Mouse (Mus musculus): ENCODE measurements at regions not wholly inside any gene's neighbourhood (a gene's known extent, or its start where the extent isn't known, plus 50 kb on each side); places are given as distances from the start of the nearest gene placed in this dataset.
A peak's percentile ranks its signal among the peaks of the same experiment; 100 is the strongest.

DNA sequence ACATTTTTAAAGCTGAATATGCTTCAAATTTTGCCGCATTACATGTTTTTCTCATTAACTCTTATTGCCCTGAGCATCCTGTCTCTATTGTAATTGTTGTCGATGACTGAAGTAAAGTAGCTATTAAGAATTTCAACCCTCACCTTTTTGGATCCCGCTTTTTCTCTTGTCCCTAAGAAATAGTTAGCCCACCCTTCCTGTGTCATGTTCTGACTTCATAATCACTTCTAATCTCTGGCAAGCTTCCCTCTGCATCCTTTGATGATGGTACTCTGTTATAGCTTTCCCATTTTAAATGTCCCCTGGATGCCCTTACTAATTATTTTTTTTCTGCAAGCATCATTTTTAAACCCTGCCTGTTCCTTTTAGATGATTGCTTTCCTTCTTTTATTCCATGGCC, 191.3 kb downstream of the Cxxc4 start:
- 91% methylated on average over 3 of the region's 3 CpGs for WGBS
- ATAC-seq (ENCODE audit: low FRiP score, low read depth): no peak
- H3K4me2 ChIP-seq (replicated peaks): no peak overlapping the region
- no peaks in the 10 kb centered on the region for H3K4me1 ChIP-seq
- no peaks in the 10 kb centered on the region for H3K9me3 ChIP-seq
- H3K4me3 ChIP-seq: no peak overlapping the region
- H3K36me3 ChIP-seq: no peaks in the 10 kb centered on the region
- no peaks in the 10 kb centered on the region for H3K27me3 ChIP-seq
- no peak overlapping the region for H3K9ac ChIP-seq (replicated peaks)
- no peak overlapping the region for H3K27ac ChIP-seq (replicated peaks)

GRCm38 (mm10) chr3:134466611-134467010, 230.3 kb downstream of the Cxxc4 start:
- ATAC-seq (ENCODE audit: low FRiP score, low read depth): no peak
- Histone ChIP-seq H3K27me3 (no peaks in the 10 kb centered on the region), H3K36me3 (no peaks in the 10 kb centered on the region), H3K4me3 (no peak overlapping the region), H3K9me3 (no peaks in the 10 kb centered on the region), H3K4me1 (no peaks in the 10 kb centered on the region), H3K9ac (replicated peaks) (no peak overlapping the region), H3K4me2 (replicated peaks) (no peak overlapping the region), H3K27ac (replicated peaks) (no peak overlapping the region)
- 89% methylated on average over 1 of the region's 1 CpGs for WGBS

DNA sequence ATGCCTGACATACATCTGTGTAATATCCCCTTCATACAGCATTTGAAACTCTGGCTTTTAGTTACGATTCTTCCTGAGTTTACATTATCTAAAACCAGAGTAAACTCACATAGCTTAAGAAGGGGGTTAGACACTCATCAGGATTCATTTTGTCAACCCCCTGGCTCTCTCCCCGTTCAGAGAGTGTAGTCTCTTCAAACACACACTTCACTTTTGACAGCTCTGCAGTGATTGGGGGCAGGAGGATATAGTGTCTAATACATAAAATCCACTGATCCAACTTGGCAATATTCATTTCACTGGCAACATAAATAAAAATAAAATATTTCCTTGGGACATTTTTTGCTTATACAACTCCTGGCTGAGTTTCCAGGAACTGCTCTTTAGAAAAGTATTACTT, 251.0 kb downstream of the Cxxc4 start:
- 77% methylated on average over 2 of the region's 2 CpGs for WGBS
- no peak overlapping the region for H3K9ac ChIP-seq (replicated peaks)
- H3K27me3 ChIP-seq: no peaks in the 10 kb centered on the region
- no peak overlapping the region for H3K4me2 ChIP-seq (replicated peaks)
- 0 out of 2 replicates have a peak, but pooled peaks cover 5% of the 10 kb centered on the region for H3K4me1 ChIP-seq
- H3K4me3 ChIP-seq: no peak overlapping the region
- no peaks in the 10 kb centered on the region for H3K36me3 ChIP-seq
- no peaks in the 10 kb centered on the region for H3K9me3 ChIP-seq
- H3K27ac ChIP-seq (replicated peaks): no peak overlapping the region
- ATAC-seq (ENCODE audit: low FRiP score, low read depth): no peak

DNA sequence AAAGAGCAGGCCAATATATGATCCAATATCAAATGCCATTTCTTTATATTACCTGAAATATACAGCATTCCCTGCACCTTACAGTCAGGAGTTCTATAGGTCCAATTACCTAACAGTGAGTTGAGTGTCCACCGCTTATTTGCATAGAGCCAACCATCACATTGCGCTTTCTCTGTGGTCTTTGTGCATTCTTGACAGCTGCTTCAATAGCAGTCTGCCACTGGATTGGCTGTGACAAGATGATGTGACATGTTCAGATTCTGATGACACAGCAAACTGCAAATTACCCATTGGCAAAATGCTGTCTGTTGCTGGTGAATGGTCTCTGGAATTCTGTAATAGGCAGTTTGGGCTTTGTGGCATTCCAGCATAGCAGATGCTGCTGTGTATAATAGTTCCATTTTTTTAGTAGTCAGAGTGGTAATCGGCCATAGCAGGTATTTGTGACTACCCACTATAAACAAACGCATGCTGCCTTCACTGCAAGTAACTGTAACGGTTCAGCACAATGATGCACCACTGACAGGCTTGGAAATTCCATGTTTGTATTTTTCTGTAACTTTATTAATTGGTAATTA, 253.8 kb downstream of the Cxxc4 start:
- Histone ChIP-seq H3K4me3 (no peak overlapping the region), H3K4me1 (0 out of 2 replicates have a peak, but pooled peaks cover 5% of the 10 kb centered on the region), H3K4me2 (replicated peaks) (no peak overlapping the region), H3K27me3 (no peaks in the 10 kb centered on the region), H3K9ac (replicated peaks) (no peak overlapping the region), H3K36me3 (no peaks in the 10 kb centered on the region), H3K27ac (replicated peaks) (no peak overlapping the region), H3K9me3 (no peaks in the 10 kb centered on the region)
- peak; percentile 62; the same call in 1 of the 2 replicates for ATAC-seq (ENCODE audit: low FRiP score, low read depth)
- WGBS: 77% methylated on average over 5 of the region's 5 CpGs

- no peak overlapping the region for H3K9ac ChIP-seq (replicated peaks)
- no peaks in the 10 kb centered on the region for H3K9me3 ChIP-seq
- no peak for ATAC-seq (ENCODE audit: low FRiP score, low read depth)
- no peak overlapping the region for H3K27ac ChIP-seq (replicated peaks)
- no peaks in the 10 kb centered on the region for H3K36me3 ChIP-seq
- no peak overlapping the region for H3K4me2 ChIP-seq (replicated peaks)
- 81% methylated on average over 6 of the region's 6 CpGs for WGBS
- H3K4me3 ChIP-seq: no peak overlapping the region
- H3K27me3 ChIP-seq: no peaks in the 10 kb centered on the region
- no peaks in the 10 kb centered on the region for H3K4me1 ChIP-seq
These were observed 273.4 kb downstream of the Cxxc4 start for GRCm38 (mm10) chr3:134509702-134510101.

DNA sequence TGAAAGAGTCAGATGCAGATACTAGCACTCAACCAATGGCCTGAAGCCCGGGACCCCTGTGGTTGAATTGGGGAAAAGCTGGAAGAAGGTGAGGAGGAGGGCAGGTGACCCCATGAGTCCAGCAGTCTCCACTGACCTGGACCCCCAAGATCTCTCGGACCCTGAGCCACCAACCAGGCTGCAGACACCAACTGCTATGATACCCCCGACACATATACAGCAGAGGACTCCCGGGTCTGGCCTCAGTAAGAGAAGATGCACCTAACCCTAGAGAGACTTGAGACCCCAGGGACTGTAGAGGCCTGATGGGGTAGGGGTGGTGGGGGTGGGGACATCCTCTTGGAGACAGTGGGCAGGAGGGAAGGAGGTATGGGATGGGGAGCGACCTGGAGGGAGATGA, 289.5 kb downstream of the Cxxc4 start:
- no peak overlapping the region for H3K4me2 ChIP-seq (replicated peaks)
- H3K27me3 ChIP-seq: no peaks in the 10 kb centered on the region
- no peak overlapping the region for H3K27ac ChIP-seq (replicated peaks)
- no peaks in the 10 kb centered on the region for H3K4me1 ChIP-seq
- H3K9me3 ChIP-seq: no peaks in the 10 kb centered on the region
- no peaks in the 10 kb centered on the region for H3K36me3 ChIP-seq
- 82% methylated on average over 5 of the region's 5 CpGs for WGBS
- H3K9ac ChIP-seq (replicated peaks): no peak overlapping the region
- no peak overlapping the region for H3K4me3 ChIP-seq
- ATAC-seq (ENCODE audit: low FRiP score, low read depth): peak; percentile 54

- Histone ChIP-seq H3K9me3 (no peaks in the 10 kb centered on the region), H3K9ac (replicated peaks) (no peak overlapping the region), H3K4me1 (no peaks in the 10 kb centered on the region), H3K36me3 (no peaks in the 10 kb centered on the region), H3K27ac (replicated peaks) (no peak overlapping the region), H3K4me2 (replicated peaks) (no peak overlapping the region), H3K27me3 (no peaks in the 10 kb centered on the region), H3K4me3 (no peak overlapping the region)
- 80% methylated on average over 2 of the region's 2 CpGs for WGBS
- ATAC-seq (ENCODE audit: low FRiP score, low read depth): no peak
These were observed 268.7 kb upstream of the Tacr3 start for GRCm38 (mm10) chr3:134560144-134560543.

DNA sequence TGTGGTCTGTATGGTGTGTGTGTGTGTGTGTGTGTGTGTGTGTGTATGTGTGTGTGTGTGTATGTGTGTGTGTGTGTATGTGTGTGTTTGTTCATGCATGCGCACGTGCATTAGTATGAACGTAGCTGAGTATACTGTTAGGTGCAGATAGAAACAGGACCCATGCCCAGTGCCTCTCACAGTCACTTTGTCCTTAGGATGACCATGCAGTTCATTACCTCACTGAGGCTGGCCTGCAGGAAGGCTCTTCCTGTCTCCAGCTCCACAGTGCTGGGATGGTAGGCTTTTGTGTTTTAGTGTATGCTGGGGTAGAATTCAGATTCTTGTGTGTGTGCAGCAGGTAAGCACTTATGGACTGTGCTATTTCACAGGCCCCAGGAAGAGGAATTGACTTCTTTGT, 250.0 kb upstream of the Tacr3 start:
- H3K9ac ChIP-seq (replicated peaks): no peak overlapping the region
- ATAC-seq (ENCODE audit: low FRiP score, low read depth): peak; percentile 58
- no peaks in the 10 kb centered on the region for H3K4me1 ChIP-seq
- H3K27ac ChIP-seq (replicated peaks): no peak overlapping the region
- 92% methylated on average over 3 of the region's 3 CpGs for whole genome bisulfite sequencing
- H3K4me2 ChIP-seq (replicated peaks): no peak overlapping the region
- no peaks in the 10 kb centered on the region for H3K9me3 ChIP-seq
- H3K27me3 ChIP-seq: no peaks in the 10 kb centered on the region
- H3K4me3 ChIP-seq: no peak overlapping the region
- H3K36me3 ChIP-seq: no peaks in the 10 kb centered on the region

DNA sequence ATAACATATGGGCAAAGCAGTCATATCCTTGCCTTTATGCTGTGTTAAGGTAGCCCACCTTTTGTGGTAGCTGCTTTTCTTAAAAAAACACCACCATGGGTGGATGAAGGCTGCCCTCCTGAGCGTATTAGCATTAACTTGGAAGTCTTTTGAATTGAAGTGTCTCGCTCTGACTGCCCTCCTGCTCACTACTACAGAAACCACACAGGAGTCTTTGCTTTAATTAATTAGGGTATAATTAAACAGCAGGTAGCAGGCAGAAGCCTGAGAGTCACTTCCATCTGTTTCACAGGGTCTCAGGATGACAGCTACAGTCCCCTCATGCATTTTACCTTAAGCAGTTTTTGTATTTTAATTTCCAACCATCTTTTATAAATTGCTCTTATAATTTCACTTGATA, 240.2 kb upstream of the Tacr3 start:
- 18% methylated on average over 2 of the region's 2 CpGs for WGBS
- H3K27me3 ChIP-seq: no peaks in the 10 kb centered on the region
- H3K36me3 ChIP-seq: no peaks in the 10 kb centered on the region
- no peak overlapping the region for H3K27ac ChIP-seq (replicated peaks)
- no peak for ATAC-seq (ENCODE audit: low FRiP score, low read depth)
- H3K4me3 ChIP-seq: no peak overlapping the region
- no peak overlapping the region for H3K4me2 ChIP-seq (replicated peaks)
- no peaks in the 10 kb centered on the region for H3K9me3 ChIP-seq
- H3K9ac ChIP-seq (replicated peaks): no peak overlapping the region
- H3K4me1 ChIP-seq: no peaks in the 10 kb centered on the region

DNA sequence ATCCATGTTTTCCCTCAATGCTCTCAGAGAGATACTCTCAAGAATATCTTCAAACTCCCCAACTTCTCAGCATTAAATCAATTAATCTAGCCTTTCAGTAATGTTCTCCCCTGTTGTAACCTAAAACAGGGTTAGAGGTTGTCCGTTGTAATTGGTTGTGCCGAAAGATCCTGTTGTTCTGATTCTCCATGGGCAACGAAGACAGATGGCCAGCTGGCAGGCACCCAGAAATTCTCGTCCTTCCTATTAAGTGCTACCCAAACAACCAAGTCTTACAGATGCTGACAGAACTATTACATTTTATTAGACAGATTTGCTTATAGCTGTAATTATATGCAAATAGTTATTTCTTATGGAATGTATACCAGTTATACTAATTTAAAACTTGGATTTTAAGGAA, 225.9 kb upstream of the Tacr3 start:
- Histone ChIP-seq H3K9ac (replicated peaks) (no peak overlapping the region), H3K27ac (replicated peaks) (no peak overlapping the region), H3K27me3 (no peaks in the 10 kb centered on the region), H3K4me1 (peaks cover 9% of the 10 kb centered on the region), H3K4me2 (replicated peaks) (no peak overlapping the region), H3K4me3 (no peak overlapping the region), H3K9me3 (no peaks in the 10 kb centered on the region), H3K36me3 (no peaks in the 10 kb centered on the region)
- WGBS: 70% methylated on average over 4 of the region's 4 CpGs
- no peak for ATAC-seq (ENCODE audit: low FRiP score, low read depth)

DNA sequence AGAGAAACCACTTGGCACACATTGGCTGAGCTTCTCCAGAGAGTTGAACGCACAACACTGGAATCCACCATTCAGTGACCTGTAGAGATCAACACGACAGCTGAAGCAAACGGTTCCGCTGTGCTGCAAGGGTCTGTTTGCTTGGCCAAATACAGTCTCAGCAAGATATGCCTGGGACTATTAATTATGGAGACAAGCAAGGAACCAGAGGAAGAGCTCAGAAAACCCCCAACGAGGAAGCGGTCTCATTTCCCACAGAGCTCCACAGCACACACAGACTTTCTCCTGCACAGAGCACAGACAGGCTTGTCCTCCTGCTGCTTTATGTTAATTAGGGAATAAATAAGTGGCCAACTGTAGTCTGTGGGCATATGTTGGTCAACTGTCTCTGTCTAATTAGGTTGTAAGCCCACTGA, 223.4 kb upstream of the Tacr3 start:
- Histone ChIP-seq H3K27ac (replicated peaks) (peak overlapping the region; percentile 35), H3K9ac (replicated peaks) (no peak overlapping the region)
- 38% methylated on average over 6 of the region's 6 CpGs for WGBS

DNA sequence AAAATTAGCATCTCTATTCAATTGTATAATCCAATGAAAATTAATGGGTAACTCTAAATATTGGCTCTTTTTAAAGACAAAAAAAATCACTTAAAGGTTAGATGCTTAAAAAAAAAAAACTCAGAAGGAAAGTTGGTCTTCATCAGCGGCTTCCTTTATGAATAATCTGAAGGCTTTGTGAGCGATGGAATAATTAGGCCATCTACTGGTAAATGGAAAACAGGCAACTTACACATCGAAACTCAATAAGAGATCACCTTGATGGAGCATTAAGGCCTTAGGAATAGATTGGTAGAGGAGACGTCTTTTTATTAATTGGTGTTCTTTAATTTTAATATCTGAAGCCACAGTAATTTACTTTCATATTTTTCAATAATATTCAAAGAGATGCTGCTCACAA, 218.6 kb upstream of the Tacr3 start:
- Histone ChIP-seq H3K27ac (replicated peaks) (no peak overlapping the region), H3K4me1 (peaks cover 10% of the 10 kb centered on the region), H3K9ac (replicated peaks) (no peak overlapping the region), H3K4me2 (replicated peaks) (no peak overlapping the region), H3K36me3 (no peaks in the 10 kb centered on the region), H3K4me3 (no peak overlapping the region), H3K9me3 (no peaks in the 10 kb centered on the region), H3K27me3 (no peaks in the 10 kb centered on the region)
- ATAC-seq (ENCODE audit: low FRiP score, low read depth): no peak
- WGBS: 78% methylated on average over 4 of the region's 4 CpGs

More for the DNA sequence above, 223.4 kb upstream of the Tacr3 start:
- no peak overlapping the region for H3K4me3 ChIP-seq
- H3K36me3 ChIP-seq: no peaks in the 10 kb centered on the region
- H3K4me1 ChIP-seq: peaks cover 9% of the 10 kb centered on the region
- peak; percentile 94 for ATAC-seq (ENCODE audit: low FRiP score, low read depth)
- H3K4me2 ChIP-seq (replicated peaks): peak overlapping the region; percentile 10; the same call in 1 of the 2 replicates
- H3K9me3 ChIP-seq: no peaks in the 10 kb centered on the region
- no peaks in the 10 kb centered on the region for H3K27me3 ChIP-seq

Data from midbrain, embryonic 12.5 days (tissue).